8 mouse cellular contexts compared by ENCODE assay signal in genomic region chr8:120101068-120101972, GRCm38 (mm10). TPM values are rescaled to one million over a fixed set of nuclear protein-coding genes. Genes with fewer than 3 reads are reported as not detected.
A peak's percentile ranks its signal among the peaks of the same experiment; 100 is the strongest.
DNase-seq lines count a peak whose midpoint lies in the region; ATAC-seq and TF ChIP-seq lines count a peak whose summit lies in the region.

Zdhhc7 (minus strand) TSS chr8:120101482.

- peak within 1 kb of the TSS; percentile 71 for H3K9ac ChIP-seq in CH12.LX (ENCODE audit: insufficient read depth, low read depth)
- peak within 1 kb of the TSS; percentile 90 for H3K9ac ChIP-seq in forebrain, embryonic 14.5 days (ENCODE audit: low read length)
- peak within 1 kb of the TSS; percentile 81 for H3K9ac ChIP-seq in liver, embryonic 16.5 days (ENCODE audit: low read depth, low read length)
- H3K9ac ChIP-seq in neural tube, embryonic 13.5 days: peak within 1 kb of the TSS; percentile 84

- peaks cover 3 to 43% of the 10 kb centered on the region in 2 experiments for H3K36me3 ChIP-seq in CH12.LX (replicated peaks in 1 of 2; ENCODE audit: control insufficient read depth in 1 of 2, insufficient read depth in 1 of 2, low read length in 1 of 2)
- H3K36me3 ChIP-seq in forebrain, embryonic 14.5 days (ENCODE audit: control insufficient read depth, insufficient read depth, low read length): peaks cover 3% of the 10 kb centered on the region; the same call in 1 of the 2 replicates
- H3K36me3 ChIP-seq in liver, embryonic 16.5 days (ENCODE audit: control insufficient read depth, insufficient read depth): no peaks in the 10 kb centered on the region
- H3K36me3 ChIP-seq in neural tube, embryonic 13.5 days: 0 out of 2 replicates have a peak, but pooled peaks cover 3% of the 10 kb centered on the region

- under 1% methylated on average over 87 of the region's 88 CpGs for WGBS in forebrain, embryonic 14.5 days
- WGBS in large intestine, adult 2 months: under 1% methylated on average over 88 of the region's 88 CpGs
- under 1% methylated on average over 87 of the region's 88 CpGs for WGBS in liver, embryonic 16.5 days (ENCODE audit: insufficient replicate concordance)
- under 1% methylated on average over 81 of the region's 88 CpGs for WGBS in neural tube, embryonic 13.5 days

- H3K4me3 ChIP-seq in CH12.LX (replicated peaks in 1 of 3; ENCODE audit: low read depth in 2 of 3, low read length in 2 of 3, poor library complexity in 1 of 3): peak within 1 kb of the TSS; percentile 78 to 87 (median 82)
- peak within 1 kb of the TSS; percentile 92 for H3K4me3 ChIP-seq in forebrain, embryonic 14.5 days (ENCODE audit: low read depth, low read length)
- peak within 1 kb of the TSS; percentile 88 for H3K4me3 ChIP-seq in liver, embryonic 16.5 days (ENCODE audit: low read depth, low read length)
- peak within 1 kb of the TSS; percentile 78 for H3K4me3 ChIP-seq in neural tube, embryonic 13.5 days

- dilution Hi-C loops in CH12.LX (cut with MboI; ENCODE audit: extremely low pct_ligation_motif_present, extremely low pct_unique_long_range_greater_than_20kb, low sequenced_read_pairs): no loop called here

- H3K4me1 ChIP-seq in CH12.LX (ENCODE audit: control insufficient read depth in 1 of 2, insufficient read depth in 2 of 2): peaks cover 5 to 32% of the 10 kb centered on the region in 2 experiments
- peaks cover 10% of the 10 kb centered on the region for H3K4me1 ChIP-seq in forebrain, embryonic 14.5 days (ENCODE audit: control insufficient read depth, insufficient read depth, low read length)
- H3K4me1 ChIP-seq in liver, embryonic 16.5 days (ENCODE audit: control insufficient read depth, low read depth, low read length): peaks cover 24% of the 10 kb centered on the region
- H3K4me1 ChIP-seq in neural tube, embryonic 13.5 days (replicated peaks): peaks cover 32% of the 10 kb centered on the region

- peak; percentile 84 for TF ChIP-seq POLR2A in CH12.LX (IDR thresholded peaks at IDR 0.05; ENCODE audit: low read depth, low read length)

- H3K27ac ChIP-seq in CH12.LX (ENCODE audit: insufficient read depth, low read depth): no peak within 1 kb of the TSS
- H3K27ac ChIP-seq in forebrain, embryonic 14.5 days (ENCODE audit: low read depth, low read length): peak within 1 kb of the TSS; percentile 90
- H3K27ac ChIP-seq in liver, embryonic 16.5 days (ENCODE audit: low read length): peak within 1 kb of the TSS; percentile 81
- peak within 1 kb of the TSS; percentile 92 for H3K27ac ChIP-seq in neural tube, embryonic 13.5 days (replicated peaks)

- intact Hi-C loops in heart, postnatal 10 days (cut with DNase I): no loop called here

- in situ Hi-C loops in CH12.LX (cut with MboI; ENCODE audit: low pct_ligation_motif_present, low pct_unique_long_range_greater_than_20kb, low sequenced_read_pairs): no loop called here

- peak within 1 kb of the TSS; percentile 92 for H3K4me2 ChIP-seq in CH12.LX (ENCODE audit: insufficient read depth, low read depth, poor library complexity, severe bottlenecking)
- H3K4me2 ChIP-seq in forebrain, embryonic 14.5 days (ENCODE audit: low read length): peak within 1 kb of the TSS; percentile 97
- peak within 1 kb of the TSS; percentile 87 for H3K4me2 ChIP-seq in liver, embryonic 16.5 days (ENCODE audit: low read depth, low read length)
- peak within 1 kb of the TSS; percentile 88 for H3K4me2 ChIP-seq in neural tube, embryonic 13.5 days

- H3K27me3 ChIP-seq in CH12.LX (replicated peaks): no peaks in the 10 kb centered on the region
- no peaks in the 10 kb centered on the region for H3K27me3 ChIP-seq in forebrain, embryonic 14.5 days (replicated peaks; ENCODE audit: control insufficient read depth, insufficient read depth, low read length)
- H3K27me3 ChIP-seq in liver, embryonic 16.5 days (ENCODE audit: control insufficient read depth, insufficient read depth, low read depth, low read length): no peaks in the 10 kb centered on the region
- no peaks in the 10 kb centered on the region for H3K27me3 ChIP-seq in neural tube, embryonic 13.5 days

- no peak for TF ChIP-seq RAD21 in CH12.LX (IDR thresholded peaks at IDR 0.05; ENCODE audit: low read depth, low read length)

- peaks cover 22% of the 10 kb centered on the region; the same call in 1 of the 2 replicates for H3K79me2 ChIP-seq in CH12.LX (replicated peaks; ENCODE audit: control insufficient read depth, extremely low read depth, insufficient read depth, poor library complexity, severe bottlenecking)

- no peak for TF ChIP-seq CTCF in CH12.LX (conservative IDR thresholded peaks at IDR 0.05 in 1 of 2, IDR thresholded peaks at IDR 0.05 in 1 of 2; ENCODE audit: low read depth in 2 of 2, low read length in 2 of 2)

- DNase-seq in CH12.LX (ENCODE audit: extremely low read depth): peak; percentile 38
- peak; percentile 66 for DNase-seq in c-Kit-positive CD71-positive TER-119-positive erythroid progenitor cells, embryonic 14.5 days (ENCODE audit: low spot score)
- peak; percentile 77 for DNase-seq in forebrain, embryonic 14.5 days (ENCODE audit: low spot score)
- DNase-seq in heart, postnatal 10 days: peak; percentile 83 to 90
- no peak for DNase-seq in large intestine, adult 2 months (ENCODE audit: low read depth, low spot score)
- DNase-seq in telencephalon, adult 2 months (ENCODE audit: low read depth, low spot score): peak; percentile 75

- peak; percentile 89 for ATAC-seq in forebrain, embryonic 14.5 days
- ATAC-seq in liver, embryonic 16.5 days (ENCODE audit: low read depth): peak; percentile 72
- peak; percentile 68 for ATAC-seq in neural tube, embryonic 13.5 days (ENCODE audit: low read depth)

- H3K9me3 ChIP-seq in CH12.LX (replicated peaks; ENCODE audit: low read length): no peaks in the 10 kb centered on the region
- H3K9me3 ChIP-seq in forebrain, embryonic 14.5 days (replicated peaks; ENCODE audit: control insufficient read depth, low read length): no peaks in the 10 kb centered on the region
- H3K9me3 ChIP-seq in liver, embryonic 16.5 days (replicated peaks; ENCODE audit: control insufficient read depth, low read length): no peaks in the 10 kb centered on the region
- no peaks in the 10 kb centered on the region for H3K9me3 ChIP-seq in neural tube, embryonic 13.5 days

- TF ChIP-seq EP300 in CH12.LX (IDR thresholded peaks at IDR 0.05; ENCODE audit: low read length): no peak

TF ChIP-seq in CH12.LX, 34 proteins besides CTCF, POLR2A, EP300 and RAD21 (continues in another document):
- no peak for TF ChIP-seq MYC (IDR thresholded peaks at IDR 0.05; ENCODE audit: low read depth, low read length)
- no peak for TF ChIP-seq PAX5 (IDR thresholded peaks at IDR 0.05; ENCODE audit: low read length)
- no peak for TF ChIP-seq ZNF384 (IDR thresholded peaks at IDR 0.05; ENCODE audit: low read depth, low read length)
- TF ChIP-seq ZMIZ1 (IDR thresholded peaks at IDR 0.05; ENCODE audit: low read depth, low read length): peak; percentile 62
- peak; percentile 90 for TF ChIP-seq HCFC1 (IDR thresholded peaks at IDR 0.05; ENCODE audit: low read depth, low read length)
- peak; percentile 81 for TF ChIP-seq NELFE (IDR thresholded peaks at IDR 0.05; ENCODE audit: low read depth, low read length)
- no peak for TF ChIP-seq JUN (IDR thresholded peaks at IDR 0.05; ENCODE audit: insufficient read depth, low read depth, low read length)
- TF ChIP-seq CHD1 (IDR thresholded peaks at IDR 0.05; ENCODE audit: low read depth, low read length): no peak
- TF ChIP-seq MAX (IDR thresholded peaks at IDR 0.05; ENCODE audit: low read length): no peak; the same call in 1 of the 2 replicates
- no peak for TF ChIP-seq ZC3H11A (IDR thresholded peaks at IDR 0.05; ENCODE audit: low read depth, low read length)
- TF ChIP-seq ELF1 (IDR thresholded peaks at IDR 0.05; ENCODE audit: low read depth, low read length): peak; percentile 94
- TF ChIP-seq KAT2A (IDR thresholded peaks at IDR 0.05; ENCODE audit: insufficient replicate concordance, low read length): peak; percentile 82; the same call in 1 of the 2 replicates
- TF ChIP-seq NRF1 (IDR thresholded peaks at IDR 0.05; ENCODE audit: low read depth, low read length): peak; percentile 70
- peak; percentile 46; the same call in 1 of the 2 replicates for TF ChIP-seq MAZ (IDR thresholded peaks at IDR 0.05; ENCODE audit: low read depth, low read length)
- no peak for TF ChIP-seq JUND (conservative IDR thresholded peaks at IDR 0.05; ENCODE audit: low read depth, low read length)
- no peak for TF ChIP-seq USF1 (IDR thresholded peaks at IDR 0.05; ENCODE audit: low read depth, low read length)
- 0 out of 2 replicates have a peak, but pooled peaks have one; percentile 14 for TF ChIP-seq TBP (conservative IDR thresholded peaks at IDR 0.05; ENCODE audit: low read depth, low read length)
- TF ChIP-seq TCF12 (IDR thresholded peaks at IDR 0.05; ENCODE audit: low read depth, low read length): peak; percentile 77; the same call in 1 of the 2 replicates
- TF ChIP-seq ETS1 (conservative IDR thresholded peaks at IDR 0.05; ENCODE audit: low read depth, low read length): no peak
- no peak for TF ChIP-seq BHLHE40 (IDR thresholded peaks at IDR 0.05; ENCODE audit: low read depth, low read length)
- TF ChIP-seq GABPA (IDR thresholded peaks at IDR 0.05; ENCODE audit: insufficient replicate concordance, low read depth, low read length): no peak; the same call in 1 of the 2 replicates
- 0 out of 2 replicates have a peak, but pooled peaks have one; percentile 30 for TF ChIP-seq UBTF (IDR thresholded peaks at IDR 0.05; ENCODE audit: low read depth, low read length)
- TF ChIP-seq E2F4 (IDR thresholded peaks at IDR 0.05; ENCODE audit: insufficient replicate concordance, low read depth, low read length): no peak
- TF ChIP-seq USF2 (conservative IDR thresholded peaks at IDR 0.05; ENCODE audit: low read depth, low read length): no peak
- peak; percentile 64; the same call in 1 of the 2 replicates for TF ChIP-seq CHD2 (IDR thresholded peaks at IDR 0.05; ENCODE audit: low read length)
- no peak for TF ChIP-seq RCOR1 (conservative IDR thresholded peaks at IDR 0.05; ENCODE audit: low read depth, low read length)
- TF ChIP-seq MAFK (IDR thresholded peaks at IDR 0.05; ENCODE audit: insufficient replicate concordance, low read length): no peak
- peak; percentile 48; the same call in 1 of the 2 replicates for TF ChIP-seq IRF4 (IDR thresholded peaks at IDR 0.05; ENCODE audit: low read depth, low read length)

RNA-seq across cellular contexts. Expression of gene Zdhhc7, which starts in this region (rescaled TPM):
- total RNA-seq in CH12.LX (2012; rRNA removed) (26.3 and 30.9 TPM in 2 replicates), CH12.LX (2014; rRNA removed) (18.3 and 18.5 TPM in 2 replicates)
- polyA plus RNA-seq in CH12.LX (2012; ENCODE audit: insufficient read length, low read depth): 22.7 and 23.7 TPM in 2 replicates
- polyA plus RNA-seq in forebrain, embryonic 14.5 days (2014; fragmentation: Nextera tagmentation; extraction: Ambion mirVana): 19.5 and 21.8 TPM in 2 replicates
- 10 to 100 TPM; 38.0 to 43.6 TPM for total RNA-seq in heart, postnatal 10 days (2021)
- polyA plus RNA-seq in large intestine, adult 2 months (2012; rRNA removed): 120 and 150 TPM in 2 replicates
- 12.9 TPM in 2 replicates for polyA plus RNA-seq in liver, embryonic 16.5 days (2015; fragmentation: Nextera tagmentation; extraction: Ambion mirVana)
- polyA plus RNA-seq in neural tube, embryonic 13.5 days (2015; fragmentation: Nextera tagmentation; extraction: Ambion mirVana): 30.1 and 30.4 TPM in 2 replicates
